Mouse (Mus musculus): ENCODE data around the gene Pou6f2.

DNA sequence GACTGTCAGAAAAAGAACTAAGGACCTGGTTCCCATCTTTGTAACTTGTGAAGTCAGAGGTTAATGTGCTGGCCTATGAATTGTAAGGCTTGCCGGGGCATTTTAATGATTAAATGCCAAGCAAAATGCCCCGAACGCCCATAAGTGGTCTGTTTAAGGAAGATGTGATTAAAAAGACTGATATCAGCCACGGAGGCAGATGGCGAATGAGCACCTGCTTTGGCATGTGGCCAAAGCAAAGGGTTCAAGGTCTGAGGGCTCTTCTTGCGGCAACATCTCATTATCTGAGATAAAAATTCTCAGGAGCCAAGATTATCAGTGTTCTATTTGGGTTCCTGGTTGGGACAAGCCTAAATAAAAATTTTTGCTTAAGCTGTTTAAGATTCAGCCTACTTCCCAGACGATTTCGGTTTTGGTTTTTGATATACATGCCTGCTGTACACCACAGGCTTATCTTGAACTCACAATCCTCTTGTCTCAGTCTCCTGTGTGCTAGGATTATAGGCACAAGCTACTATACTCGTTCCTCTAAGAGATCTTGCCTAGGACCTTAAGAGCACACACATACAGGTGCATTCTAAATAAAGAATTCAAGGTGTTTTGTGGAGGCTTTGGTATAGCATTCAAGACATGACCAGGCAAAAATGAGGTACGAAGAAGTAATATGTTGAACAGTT, 315.9 kb downstream of the Pou6f2 start:
- TF ChIP-seq POLR2A (IDR thresholded peaks at IDR 0.05; ENCODE audit: control insufficient read depth in 1 of 2, insufficient read depth in 1 of 2, low read depth in 1 of 2, low read length in 2 of 2, poor library complexity in 1 of 2) (no peak), CHD2 (IDR thresholded peaks at IDR 0.05; ENCODE audit: low read length) (no peak), GATA1 (IDR thresholded peaks at IDR 0.05; ENCODE audit: low read depth, low read length) (no peak)

All from MEL (cell line).